Mouse (Mus musculus): Measurements from ENCODE around the gene Ap3d1. TPM values are rescaled to one million over a fixed set of nuclear protein-coding genes. Genes with fewer than 3 reads are reported as not detected.

The Ap3d1 gene
- 10 to 100 TPM; 38.5 to 75.7 TPM for polyA plus RNA-seq (2017; shearing (Covaris generic))

GRCm38 (mm10) chr10:80742180-80742978 is at the start of gene Ap3d1:
Gene Ap3d1 (minus strand): TSS chr10:80742264.

GRCm38 (mm10) chr10:80754594-80755290 is 12.7 kb upstream of the Ap3d1 start, which contains the start of gene Dot1l:
Gene Dot1l (plus strand): TSS chr10:80755206.

GRCm38 (mm10) chr10:80701721-80702535 is 40.1 kb downstream of the Ap3d1 start, which contains the start of the genes Mob3a and Izumo4:
Gene Mob3a (minus strand): TSS chr10:80701977.
Gene Izumo4 (plus strand): TSS chr10:80702184.

GRCm38 (mm10) chr10:80677942-80678436 is 64.1 kb downstream of the Ap3d1 start, which contains the start of gene Mknk2:
Gene Mknk2 (minus strand): TSS chr10:80678112.

Other genes starting within 250 kb of the Ap3d1 start
- under 1 TPM; 0.06 to 0.12 TPM for gene Onecut3, start 247.4 kb downstream of the Ap3d1 start, polyA plus RNA-seq (2017; shearing (Covaris generic))
- under 1 TPM in 1 of 2 experiments, not detected in 1; 0.04 TPM for gene Atp8b3, start 203.1 kb downstream of the Ap3d1 start, polyA plus RNA-seq (2017; shearing (Covaris generic))
- 10 to 100 TPM; 36.5 to 38.7 TPM for gene Rexo1, start 180.7 kb downstream of the Ap3d1 start, polyA plus RNA-seq (2017; shearing (Covaris generic))
- 10 to 100 TPM in 1 of 2 experiments, 1 to 10 TPM in 1; 7.3 to 11.4 TPM for gene Klf16, start 164.9 kb downstream of the Ap3d1 start, polyA plus RNA-seq (2017; shearing (Covaris generic))
- 100 to 1,000 TPM; 169 to 195 TPM for gene Abhd17a, start 151.9 kb downstream of the Ap3d1 start, polyA plus RNA-seq (2017; shearing (Covaris generic))
- 100 to 1,000 TPM in 1 of 2 experiments, 10 to 100 TPM in 1; 96.4 to 124 TPM for gene Scamp4, start 139.4 kb downstream of the Ap3d1 start, polyA plus RNA-seq (2017; shearing (Covaris generic))
- 1 to 10 TPM; 4.7 to 6.4 TPM for gene Adat3, start 139.4 kb downstream of the Ap3d1 start, polyA plus RNA-seq (2017; shearing (Covaris generic))
- 10 to 100 TPM in 1 of 2 experiments, 1 to 10 TPM in 1; 6.5 to 15.3 TPM for gene Gm49322, start 136.2 kb downstream of the Ap3d1 start, polyA plus RNA-seq (2017; shearing (Covaris generic))
- gene Csnk1g2, start 119.4 kb downstream of the Ap3d1 start, polyA plus RNA-seq (2017; shearing (Covaris generic)), result 100 to 1,000 TPM; 228 to 252 TPM
- gene Btbd2, start 85.2 kb downstream of the Ap3d1 start, polyA plus RNA-seq (2017; shearing (Covaris generic)), result 10 to 100 TPM; 20.1 to 27.7 TPM
- 100 to 1,000 TPM; 110 to 242 TPM for gene Mknk2, start 64.2 kb downstream of the Ap3d1 start, polyA plus RNA-seq (2017; shearing (Covaris generic))
- 100 to 1,000 TPM; 213 to 321 TPM for gene Mob3a, start 40.3 kb downstream of the Ap3d1 start, polyA plus RNA-seq (2017; shearing (Covaris generic))
- gene Izumo4, start 40.1 kb downstream of the Ap3d1 start, polyA plus RNA-seq (2017; shearing (Covaris generic)), result 100 to 1,000 TPM; 121 to 131 TPM
- 10 to 100 TPM; 14.8 to 15.7 TPM for gene Dot1l, start 12.9 kb upstream of the Ap3d1 start, polyA plus RNA-seq (2017; shearing (Covaris generic))
- gene Sf3a2, start 55.9 kb upstream of the Ap3d1 start, polyA plus RNA-seq (2017; shearing (Covaris generic)), result 10 to 100 TPM; 64.0 to 79.5 TPM
- 100 to 1,000 TPM; 224 to 242 TPM for gene Plekhj1, start 56.4 kb upstream of the Ap3d1 start, polyA plus RNA-seq (2017; shearing (Covaris generic))
- not detected for gene Amh, start 63.0 kb upstream of the Ap3d1 start, polyA plus RNA-seq (2017; shearing (Covaris generic))
- gene Jsrp1, start 71.2 kb upstream of the Ap3d1 start, polyA plus RNA-seq (2017; shearing (Covaris generic)), result under 1 TPM in 1 of 2 experiments, not detected in 1; 0.53 TPM
- 1,000 to 10,000 TPM; 2,247 to 2,345 TPM for gene Oaz1, start 84.4 kb upstream of the Ap3d1 start, polyA plus RNA-seq (2017; shearing (Covaris generic))
- under 1 TPM in 1 of 2 experiments, not detected in 1; 0.21 TPM for gene Lingo3, start 101.8 kb upstream of the Ap3d1 start, polyA plus RNA-seq (2017; shearing (Covaris generic))
- gene Lsm7, start 112.9 kb upstream of the Ap3d1 start, polyA plus RNA-seq (2017; shearing (Covaris generic)), result 100 to 1,000 TPM; 151 to 243 TPM
- gene Sppl2b, start 113.0 kb upstream of the Ap3d1 start, polyA plus RNA-seq (2017; shearing (Covaris generic)), result 10 to 100 TPM; 20.9 to 29.3 TPM
- gene Tmprss9, start 129.6 kb upstream of the Ap3d1 start, polyA plus RNA-seq (2017; shearing (Covaris generic)), result under 1 TPM in 1 of 2 experiments, not detected in 1; 0.05 TPM
- gene Timm13, start 158.7 kb upstream of the Ap3d1 start, polyA plus RNA-seq (2017; shearing (Covaris generic)), result 100 to 1,000 TPM; 213 to 220 TPM
- gene Lmnb2, start 176.0 kb upstream of the Ap3d1 start, polyA plus RNA-seq (2017; shearing (Covaris generic)), result 10 to 100 TPM in 1 of 2 experiments, 1 to 10 TPM in 1; 7.6 to 12.9 TPM
- 10 to 100 TPM; 40.6 to 80.6 TPM for gene Gadd45b, start 187.8 kb upstream of the Ap3d1 start, polyA plus RNA-seq (2017; shearing (Covaris generic))

All from activated CD4-positive, CD25-positive, alpha-beta regulatory T cell (primary cell).